Mouse (Mus musculus) liver, adult 2 months (tissue): Measurements from ENCODE around the gene Plau. TPM values are rescaled to one million over a fixed set of nuclear protein-coding genes. Genes with fewer than 3 reads are reported as not detected.

ENCODE experiments used
- DNase-seq: peaks from one replicate; pipeline ENCODE4 v3.0.0-alpha.2; 2011; ENCODE audit warnings: low read depth, low spot score; ENCODE audit errors: extremely low read depth
- H3K27ac ChIP-seq: fragments of 200-500 bp; replicated peaks from 2 replicates; pipeline ENCODE4 v1.5.1; 2012; ENCODE audit warnings: low read depth, mild to moderate bottlenecking, control low read depth, inconsistent platforms, low read length; ENCODE audit not compliant: insufficient read depth
- H3K27me3 ChIP-seq: fragments of 200-500 bp; 2 replicates; pipeline ENCODE4 v1.6.1; 2012; ENCODE audit warnings: mild to moderate bottlenecking, moderate library complexity, low read length, inconsistent platforms; ENCODE audit not compliant: control insufficient read depth, insufficient read depth
- H3K36me3 ChIP-seq: fragments of 200-500 bp; 2 replicates; pipeline ENCODE4 v1.6.1; 2012; ENCODE audit warnings: low read length, inconsistent platforms; ENCODE audit not compliant: control insufficient read depth, insufficient read depth
- H3K4me1 ChIP-seq: fragments of 200-500 bp; 2 replicates; pipeline ENCODE4 v1.6.1; 2011; ENCODE audit warnings: low read length; ENCODE audit not compliant: control insufficient read depth, insufficient read depth
- H3K4me3 ChIP-seq: fragments of 200-500 bp; 2 replicates; pipeline ENCODE4 v1.5.1; 2011; ENCODE audit warnings: low read depth, mild to moderate bottlenecking, control low read depth, low read length, moderate library complexity; ENCODE audit not compliant: insufficient read depth
- H3K79me2 ChIP-seq: fragments of 200-500 bp; 2 replicates; pipeline ENCODE4 v1.6.1; 2012; ENCODE audit warnings: inconsistent platforms, mild to moderate bottlenecking, low read length, moderate library complexity; ENCODE audit not compliant: control insufficient read depth, insufficient read depth
- H3K9ac ChIP-seq: fragments of 200-500 bp; 2 replicates; pipeline ENCODE4 v1.6.1; 2012; ENCODE audit warnings: low read depth, mild to moderate bottlenecking, control low read depth, inconsistent platforms, low read length
- CTCF ChIP-seq: fragments of 200-500 bp; IDR thresholded peaks from 2 replicates; pipeline ENCODE4 v1.5.1; 2011; ENCODE audit warnings: low read depth, low read length, control low read depth
- POLR2A ChIP-seq: fragments of 200-500 bp; IDR thresholded peaks from 2 replicates; pipeline ENCODE4 v1.6.1; 2011; ENCODE audit warnings: low read length, control low read depth; ENCODE audit not compliant: insufficient read depth; ENCODE audit errors: extremely low read depth
- WGBS: fragments of 180-500 bp; shearing (Covaris S2); methylation state at CpG from one replicate; pipeline ENCODE4 v1.1.7; 2018; 5-methylcytosine and 5-hydroxymethylcytosine counted together
- polyA plus RNA-seq: library from polyadenylated mRNA; depleted of rRNA; stranded (reverse); fragments of >200 nt; gene quantifications from 2 replicates; pipeline ENCODE4 v1.2.3, GENCODE M21; 2012
- total RNA-seq: library from RNA; depleted of rRNA; stranded (reverse); fragments of >200 nt; gene quantifications from 2 replicates; pipeline ENCODE4 v1.2.3, GENCODE M21; 2014

Gene Plau
- total and polyA plus RNA-seq, 2 experiments, result 0.57 to 1.2 TPM

- no peak for DNase-seq
- Histone ChIP-seq H3K4me3 (no peak overlapping the region), H3K9ac (no peak overlapping the region), H3K36me3 (no peaks in the 10 kb centered on the region), H3K4me1 (no peaks in the 10 kb centered on the region), H3K79me2 (no peaks in the 10 kb centered on the region), H3K27me3 (no peaks in the 10 kb centered on the region), H3K27ac (0 out of 2 replicates have a peak overlapping the region, but pooled peaks have one; percentile 17)
- no peak for TF ChIP-seq POLR2A
- no peak for TF ChIP-seq CTCF
- 83% methylated on average over 3 of the region's 3 CpGs for WGBS
These were observed 7.9 kb upstream of the Plau start for GRCm38 (mm10) chr14:20828524-20828923.

GRCm38 (mm10) chr14:20829523-20830366, 6.7 kb upstream of the Plau start:
- peak; percentile 42 for DNase-seq
- Histone ChIP-seq H3K4me1 (no peaks in the 10 kb centered on the region), H3K79me2 (no peaks in the 10 kb centered on the region), H3K27ac (peak overlapping the region; percentile 76), H3K9ac (no peak overlapping the region), H3K27me3 (no peaks in the 10 kb centered on the region), H3K4me3 (0 out of 2 replicates have a peak overlapping the region, but pooled peaks have one; percentile 20), H3K36me3 (no peaks in the 10 kb centered on the region)
- TF ChIP-seq POLR2A, result no peak
- no peak for TF ChIP-seq CTCF
- WGBS, result 66% methylated on average over 12 of the region's 12 CpGs

GRCm38 (mm10) chr14:20831141-20831910, 5.1 kb upstream of the Plau start:
- Histone ChIP-seq H3K27ac (no peak overlapping the region), H3K9ac (no peak overlapping the region), H3K36me3 (no peaks in the 10 kb centered on the region), H3K4me1 (peaks cover 5% of the 10 kb centered on the region), H3K4me3 (no peak overlapping the region), H3K79me2 (no peaks in the 10 kb centered on the region), H3K27me3 (no peaks in the 10 kb centered on the region)
- TF ChIP-seq POLR2A, result no peak
- DNase-seq, result no peak
- WGBS, result 80% methylated on average over 9 of the region's 9 CpGs

GRCm38 (mm10) chr14:20831915-20832314, 4.5 kb upstream of the Plau start:
- TF ChIP-seq CTCF, result no peak
- H3K9ac ChIP-seq, result no peak overlapping the region
- WGBS, result 74% methylated on average over 1 of the region's 1 CpGs
- peaks cover 9% of the 10 kb centered on the region for H3K4me1 ChIP-seq
- peaks cover 4% of the 10 kb centered on the region; the same call in 1 of the 2 replicates for H3K27me3 ChIP-seq
- DNase-seq, result no peak
- no peaks in the 10 kb centered on the region for H3K36me3 ChIP-seq
- H3K4me3 ChIP-seq, result no peak overlapping the region
- H3K79me2 ChIP-seq, result no peaks in the 10 kb centered on the region
- H3K27ac ChIP-seq, result no peak overlapping the region

- 85% methylated on average over 4 of the region's 4 CpGs for WGBS
- Histone ChIP-seq H3K27ac (no peak overlapping the region), H3K9ac (no peak overlapping the region), H3K27me3 (peaks cover 7% of the 10 kb centered on the region; the same call in 1 of the 2 replicates), H3K36me3 (no peaks in the 10 kb centered on the region), H3K79me2 (no peaks in the 10 kb centered on the region), H3K4me3 (no peak overlapping the region), H3K4me1 (peaks cover 12% of the 10 kb centered on the region)
- no peak for TF ChIP-seq CTCF
- DNase-seq, result no peak
These were observed 2.9 kb upstream of the Plau start for GRCm38 (mm10) chr14:20833525-20833924.
